Mouse (Mus musculus): ENCODE measurements around the gene Mknk2. TPM values are rescaled to one million over a fixed set of nuclear protein-coding genes. Genes with fewer than 3 reads are reported as not detected.

Mknk2 gene
- polyA plus RNA-seq, 2 experiments = 93.0 to 108 TPM

- ATAC-seq (ENCODE audit: low FRiP score, low read depth) (no peak), DNase-seq (ENCODE audit: low spot score) (no peak)
- Histone ChIP-seq H3K4me2 (replicated peaks; ENCODE audit: low read depth, low read length, severe bottlenecking) (0 out of 2 replicates have a peak overlapping the region, but pooled peaks have one; percentile 33), H3K27me3 (ENCODE audit: control insufficient read depth, insufficient read depth, low read length) (no peaks in the 10 kb centered on the region), H3K9ac (ENCODE audit: low read depth, low read length, severe bottlenecking) (no peak overlapping the region), H3K36me3 (ENCODE audit: control insufficient read depth, insufficient read depth, low read length) (peaks cover 46% of the 10 kb centered on the region), H3K4me3 (replicated peaks; ENCODE audit: low read length) (no peak overlapping the region), H3K9me3 (ENCODE audit: control insufficient read depth, low read length) (no peaks in the 10 kb centered on the region), H3K4me1 (ENCODE audit: control insufficient read depth, insufficient read depth, low read length) (peaks cover 15% of the 10 kb centered on the region), H3K27ac (replicated peaks; ENCODE audit: low read depth, low read length) (peak overlapping the region; percentile 65; the same call in 1 of the 2 replicates)
- no peak for TF ChIP-seq POLR2A (IDR thresholded peaks at IDR 0.05; ENCODE audit: borderline replicate concordance, extremely low read depth, insufficient read depth, insufficient read length)
- WGBS = 63% methylated on average over 4 of the region's 4 CpGs
These were observed 12.5 kb downstream of the Mknk2 start for GRCm38 (mm10) chr10:80665459-80665858.

- Histone ChIP-seq H3K4me2 (replicated peaks; ENCODE audit: low read depth, low read length, severe bottlenecking) (peak overlapping the region; percentile 33; the same call in 1 of the 2 replicates), H3K36me3 (ENCODE audit: control insufficient read depth, insufficient read depth, low read length) (peaks cover 42% of the 10 kb centered on the region), H3K9ac (ENCODE audit: low read depth, low read length, severe bottlenecking) (peak overlapping the region; percentile 25; the same call in 1 of the 2 replicates), H3K4me3 (replicated peaks; ENCODE audit: low read length) (no peak overlapping the region), H3K9me3 (ENCODE audit: control insufficient read depth, low read length) (no peaks in the 10 kb centered on the region), H3K27ac (replicated peaks; ENCODE audit: low read depth, low read length) (peak overlapping the region; percentile 65), H3K27me3 (ENCODE audit: control insufficient read depth, insufficient read depth, low read length) (no peaks in the 10 kb centered on the region), H3K4me1 (ENCODE audit: control insufficient read depth, insufficient read depth, low read length) (peaks cover 15% of the 10 kb centered on the region)
- ATAC-seq (ENCODE audit: low FRiP score, low read depth) (peak; percentile 36; the same call in 1 of the 2 replicates), DNase-seq (ENCODE audit: low spot score) (no peak)
- TF ChIP-seq POLR2A (IDR thresholded peaks at IDR 0.05; ENCODE audit: borderline replicate concordance, extremely low read depth, insufficient read depth, insufficient read length) = no peak
- 12% methylated on average over 9 of the region's 10 CpGs for WGBS
These were observed 12.9 kb downstream of the Mknk2 start for GRCm38 (mm10) chr10:80665016-80665380.

- TF ChIP-seq POLR2A (IDR thresholded peaks at IDR 0.05; ENCODE audit: borderline replicate concordance, extremely low read depth, insufficient read depth, insufficient read length) = no peak
- peaks cover 15% of the 10 kb centered on the region for H3K4me1 ChIP-seq (ENCODE audit: control insufficient read depth, insufficient read depth, low read length)
- no peaks in the 10 kb centered on the region for H3K9me3 ChIP-seq (ENCODE audit: control insufficient read depth, low read length)
- H3K9ac ChIP-seq (ENCODE audit: low read depth, low read length, severe bottlenecking) = peak overlapping the region; percentile 25
- no peaks in the 10 kb centered on the region for H3K27me3 ChIP-seq (ENCODE audit: control insufficient read depth, insufficient read depth, low read length)
- H3K4me3 ChIP-seq (replicated peaks; ENCODE audit: low read length) = no peak overlapping the region; the same call in 1 of the 2 replicates
- DNase-seq (ENCODE audit: low spot score) = peak; percentile 47
- WGBS = 22% methylated on average over 16 of the region's 16 CpGs
- H3K4me2 ChIP-seq (replicated peaks; ENCODE audit: low read depth, low read length, severe bottlenecking) = peak overlapping the region; percentile 33; the same call in 1 of the 2 replicates
- H3K27ac ChIP-seq (replicated peaks; ENCODE audit: low read depth, low read length) = peak overlapping the region; percentile 65
- peak; percentile 38; the same call in 1 of the 2 replicates for ATAC-seq (ENCODE audit: low FRiP score, low read depth)
- peaks cover 36% of the 10 kb centered on the region for H3K36me3 ChIP-seq (ENCODE audit: control insufficient read depth, insufficient read depth, low read length)
These were observed 13.5 kb downstream of the Mknk2 start for GRCm38 (mm10) chr10:80664197-80665015.

GRCm38 (mm10) chr10:80663485-80664196 lies 14.3 kb downstream of the Mknk2 start:
- Histone ChIP-seq H3K27me3 (ENCODE audit: control insufficient read depth, insufficient read depth, low read length) (no peaks in the 10 kb centered on the region), H3K4me3 (replicated peaks; ENCODE audit: low read length) (no peak overlapping the region), H3K4me2 (replicated peaks; ENCODE audit: low read depth, low read length, severe bottlenecking) (no peak overlapping the region), H3K9me3 (ENCODE audit: control insufficient read depth, low read length) (no peaks in the 10 kb centered on the region), H3K36me3 (ENCODE audit: control insufficient read depth, insufficient read depth, low read length) (peaks cover 28% of the 10 kb centered on the region), H3K9ac (ENCODE audit: low read depth, low read length, severe bottlenecking) (no peak overlapping the region), H3K4me1 (ENCODE audit: control insufficient read depth, insufficient read depth, low read length) (peaks cover 15% of the 10 kb centered on the region), H3K27ac (replicated peaks; ENCODE audit: low read depth, low read length) (no peak overlapping the region)
- ATAC-seq (ENCODE audit: low FRiP score, low read depth) (no peak), DNase-seq (ENCODE audit: low spot score) (no peak)
- WGBS = 17% methylated on average over 5 of the region's 5 CpGs
- TF ChIP-seq POLR2A (IDR thresholded peaks at IDR 0.05; ENCODE audit: borderline replicate concordance, extremely low read depth, insufficient read depth, insufficient read length) = no peak

GRCm38 (mm10) chr10:80661149-80661548 lies 16.8 kb downstream of the Mknk2 start:
- ATAC-seq (ENCODE audit: low FRiP score, low read depth) (no peak), DNase-seq (ENCODE audit: low spot score) (no peak)
- H3K4me1 ChIP-seq (ENCODE audit: control insufficient read depth, insufficient read depth, low read length) = peaks cover 20% of the 10 kb centered on the region
- H3K4me2 ChIP-seq (replicated peaks; ENCODE audit: low read depth, low read length, severe bottlenecking) = no peak overlapping the region
- H3K9me3 ChIP-seq (ENCODE audit: control insufficient read depth, low read length) = no peaks in the 10 kb centered on the region
- H3K4me3 ChIP-seq (replicated peaks; ENCODE audit: low read length) = no peak overlapping the region
- H3K27ac ChIP-seq (replicated peaks; ENCODE audit: low read depth, low read length) = no peak overlapping the region
- H3K27me3 ChIP-seq (ENCODE audit: control insufficient read depth, insufficient read depth, low read length) = no peaks in the 10 kb centered on the region
- H3K36me3 ChIP-seq (ENCODE audit: control insufficient read depth, insufficient read depth, low read length) = peaks cover 3% of the 10 kb centered on the region
- 43% methylated on average over 5 of the region's 5 CpGs for WGBS
- no peak overlapping the region for H3K9ac ChIP-seq (ENCODE audit: low read depth, low read length, severe bottlenecking)
- no peak for TF ChIP-seq POLR2A (IDR thresholded peaks at IDR 0.05; ENCODE audit: borderline replicate concordance, extremely low read depth, insufficient read depth, insufficient read length)
